Mouse (Mus musculus) liver, adult 2 months (tissue): ENCODE measurements at regions not wholly inside any gene's neighbourhood (a gene's known extent, or its start where the extent isn't known, plus 50 kb on each side); places are given as distances from the start of the nearest gene placed in this dataset.
A peak's percentile ranks its signal among the peaks of the same experiment; 100 is the strongest.

Experiments
- DNase-seq: peaks from one replicate; pipeline ENCODE4 v3.0.0-alpha.2; 2011; ENCODE audit warnings: low read depth, low spot score; ENCODE audit errors: extremely low read depth
- H3K27ac ChIP-seq: fragments of 200-500 bp; replicated peaks from 2 replicates; pipeline ENCODE4 v1.5.1; 2012; ENCODE audit warnings: low read depth, mild to moderate bottlenecking, control low read depth, inconsistent platforms, low read length; ENCODE audit not compliant: insufficient read depth
- H3K27me3 ChIP-seq: fragments of 200-500 bp; 2 replicates; pipeline ENCODE4 v1.6.1; 2012; ENCODE audit warnings: mild to moderate bottlenecking, moderate library complexity, low read length, inconsistent platforms; ENCODE audit not compliant: control insufficient read depth, insufficient read depth
- H3K36me3 ChIP-seq: fragments of 200-500 bp; 2 replicates; pipeline ENCODE4 v1.6.1; 2012; ENCODE audit warnings: low read length, inconsistent platforms; ENCODE audit not compliant: control insufficient read depth, insufficient read depth
- H3K4me1 ChIP-seq: fragments of 200-500 bp; 2 replicates; pipeline ENCODE4 v1.6.1; 2011; ENCODE audit warnings: low read length; ENCODE audit not compliant: control insufficient read depth, insufficient read depth
- H3K4me3 ChIP-seq: fragments of 200-500 bp; 2 replicates; pipeline ENCODE4 v1.5.1; 2011; ENCODE audit warnings: low read depth, mild to moderate bottlenecking, control low read depth, low read length, moderate library complexity; ENCODE audit not compliant: insufficient read depth
- H3K79me2 ChIP-seq: fragments of 200-500 bp; 2 replicates; pipeline ENCODE4 v1.6.1; 2012; ENCODE audit warnings: inconsistent platforms, mild to moderate bottlenecking, low read length, moderate library complexity; ENCODE audit not compliant: control insufficient read depth, insufficient read depth
- H3K9ac ChIP-seq: fragments of 200-500 bp; 2 replicates; pipeline ENCODE4 v1.6.1; 2012; ENCODE audit warnings: low read depth, mild to moderate bottlenecking, control low read depth, inconsistent platforms, low read length
- CTCF ChIP-seq: fragments of 200-500 bp; IDR thresholded peaks from 2 replicates; pipeline ENCODE4 v1.5.1; 2011; ENCODE audit warnings: low read depth, low read length, control low read depth
- POLR2A ChIP-seq: fragments of 200-500 bp; IDR thresholded peaks from 2 replicates; pipeline ENCODE4 v1.6.1; 2011; ENCODE audit warnings: low read length, control low read depth; ENCODE audit not compliant: insufficient read depth; ENCODE audit errors: extremely low read depth
- WGBS: fragments of 180-500 bp; shearing (Covaris S2); methylation state at CpG from one replicate; pipeline ENCODE4 v1.1.7; 2018; 5-methylcytosine and 5-hydroxymethylcytosine counted together

DNA sequence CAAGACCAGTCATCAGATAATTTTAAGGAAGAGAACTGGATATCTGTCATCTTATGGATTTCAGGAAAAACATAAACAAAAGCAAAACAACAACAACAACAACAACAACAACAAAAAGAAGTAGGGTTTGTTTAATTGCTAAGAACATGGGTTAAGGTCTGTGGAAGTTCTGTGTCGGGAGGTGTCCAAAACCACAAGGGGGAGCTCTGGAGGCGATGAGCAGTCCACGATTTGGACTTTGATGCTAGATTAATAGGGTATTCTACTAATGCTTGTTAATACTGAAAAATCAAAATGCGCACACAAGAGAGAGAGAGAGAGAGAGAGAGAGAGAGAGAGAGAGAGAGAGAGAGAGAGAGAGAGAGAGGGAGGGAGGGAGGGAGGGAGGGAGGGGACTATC lies 692.0 kb upstream of the Car10 start:
- no peaks in the 10 kb centered on the region for H3K27me3 ChIP-seq
- H3K4me3 ChIP-seq: no peak overlapping the region
- 19% methylated on average over 3 of the region's 4 CpGs for whole genome bisulfite sequencing
- DNase-seq: peak; percentile 14
- H3K4me1 ChIP-seq: no peaks in the 10 kb centered on the region
- no peak overlapping the region for H3K27ac ChIP-seq
- no peaks in the 10 kb centered on the region for H3K36me3 ChIP-seq
- H3K79me2 ChIP-seq: no peaks in the 10 kb centered on the region
- no peak overlapping the region for H3K9ac ChIP-seq
- peak; percentile 21; the same call in 1 of the 2 replicates for TF ChIP-seq CTCF
- no peak for TF ChIP-seq POLR2A

DNA sequence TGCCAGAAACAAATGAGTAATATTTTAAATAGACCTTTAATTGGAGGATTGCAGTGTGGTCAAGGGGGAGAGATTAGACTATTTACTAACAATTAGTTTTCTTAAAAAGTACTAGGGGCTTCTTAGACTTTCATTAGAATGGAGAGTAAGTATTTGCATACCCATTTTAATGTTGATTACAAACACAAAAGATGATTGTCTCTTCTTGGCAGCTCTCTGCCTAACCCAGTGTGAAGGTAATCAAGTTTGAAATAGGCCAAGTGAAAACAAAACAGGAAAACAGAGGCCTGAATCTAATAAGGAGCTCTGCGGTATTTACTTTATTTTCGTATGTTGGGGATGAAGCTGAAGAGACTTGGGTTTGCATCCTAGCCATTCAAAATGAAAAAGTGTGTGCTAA lies 646.5 kb upstream of the Car10 start:
- H3K36me3 ChIP-seq: no peaks in the 10 kb centered on the region
- no peak overlapping the region for H3K27ac ChIP-seq
- H3K4me1 ChIP-seq: no peaks in the 10 kb centered on the region
- no peak overlapping the region for H3K4me3 ChIP-seq
- WGBS: 70% methylated on average over 2 of the region's 2 CpGs
- no peak overlapping the region for H3K9ac ChIP-seq
- TF ChIP-seq POLR2A (no peak), CTCF (no peak)
- no peaks in the 10 kb centered on the region for H3K27me3 ChIP-seq
- H3K79me2 ChIP-seq: no peaks in the 10 kb centered on the region
- no peak for DNase-seq

GRCm38 (mm10) chr11:92495291-92495690 lies 602.5 kb upstream of the Car10 start:
- no peaks in the 10 kb centered on the region for H3K79me2 ChIP-seq
- H3K36me3 ChIP-seq: no peaks in the 10 kb centered on the region
- DNase-seq: no peak
- no peak overlapping the region for H3K27ac ChIP-seq
- no peak overlapping the region for H3K9ac ChIP-seq
- H3K4me1 ChIP-seq: no peaks in the 10 kb centered on the region
- no peak for TF ChIP-seq CTCF
- TF ChIP-seq POLR2A: no peak
- no peak overlapping the region for H3K4me3 ChIP-seq
- H3K27me3 ChIP-seq: no peaks in the 10 kb centered on the region
- 90% methylated on average over 2 of the region's 2 CpGs for WGBS
